Mouse (Mus musculus) hindbrain, postnatal 0 days (tissue): ENCODE results near the gene Map4. TPM values are rescaled to one million over a fixed set of nuclear protein-coding genes. Genes with fewer than 3 reads are reported as not detected.

ENCODE experiments used
- ATAC-seq: fragments of 200-750 bp; cut with Nextera tagmentation; 2 replicates; pipeline ENCODE4 v1.8.0; 2017; ENCODE audit warnings: mild to moderate bottlenecking, moderate TSS enrichment, moderate library complexity
- DNase-seq: peaks from one replicate; pipeline ENCODE4 v3.0.0-alpha.2; 2015; ENCODE audit warnings: low spot score
- H3K27ac ChIP-seq: fragments of 300-500 bp; sonication (generic); 2 replicates; pipeline ENCODE4 v1.5.1; 2014; ENCODE audit warnings: mild to moderate bottlenecking
- H3K27me3 ChIP-seq: fragments of 300-500 bp; sonication (generic); 2 replicates; pipeline ENCODE4 v1.6.1; 2014; ENCODE audit warnings: low read length, mixed read lengths; ENCODE audit not compliant: insufficient read depth
- H3K36me3 ChIP-seq: fragments of 300-500 bp; sonication (generic); 2 replicates; pipeline ENCODE4 v1.6.1; 2014; ENCODE audit warnings: low read length, mixed read lengths; ENCODE audit not compliant: insufficient read depth
- H3K4me1 ChIP-seq: fragments of 300-500 bp; sonication (generic); 2 replicates; pipeline ENCODE4 v1.6.1; 2014; ENCODE audit warnings: antibody characterized with exemption, low read length, mixed read lengths; ENCODE audit not compliant: insufficient read depth
- H3K4me2 ChIP-seq: fragments of 300-500 bp; sonication (generic); 2 replicates; pipeline ENCODE4 v1.6.1; 2014; ENCODE audit warnings: low read depth, mild to moderate bottlenecking, low read length, moderate library complexity, mixed read lengths
- H3K4me3 ChIP-seq: fragments of 300-500 bp; sonication (generic); 2 replicates; pipeline ENCODE4 v1.5.1; 2014; ENCODE audit warnings: low read length
- H3K9ac ChIP-seq: fragments of 300-500 bp; sonication (generic); replicated peaks from 2 replicates; pipeline ENCODE4 v1.6.1; 2014; ENCODE audit warnings: mild to moderate bottlenecking, low read length, moderate library complexity, mixed read lengths
- H3K9me3 ChIP-seq: fragments of 300-500 bp; sonication (generic); 2 replicates; pipeline ENCODE4 v1.6.1; 2016; ENCODE audit warnings: low read length, mixed read lengths
- CTCF ChIP-seq: IDR thresholded peaks from 2 replicates; pipeline ENCODE4 v1.5.1; 2016; ENCODE audit warnings: antibody characterized with exemption, control low read depth, low read depth
- whole genome bisulfite sequencing: fragments of 180-500 bp; shearing (Covaris S2); extraction: QIAGEN DNeasy Blood & Tissue Kit; methylation state at CpG from one replicate; pipeline ENCODE4 v1.1.7; 2014; 5-methylcytosine and 5-hydroxymethylcytosine counted together
- polyA plus RNA-seq: library from polyadenylated mRNA; unstranded; fragments of >200 nt; fragmentation: Nextera tagmentation; extraction: Ambion mirVana; gene quantifications from 2 replicates; pipeline ENCODE4 v1.2.1, GENCODE M21; 2015
- total RNA-seq: library from RNA; depleted of rRNA; stranded (reverse); fragments of >200 nt; gene quantifications from 2 replicates; pipeline ENCODE4 v1.2.3, GENCODE M21; 2014; rRNA removed

Gene Map4
- total RNA-seq, result 247 and 254 TPM in 2 replicates
- 196 and 207 TPM in 2 replicates for polyA plus RNA-seq

- Histone ChIP-seq H3K4me3 (peak within 1 kb of the TSS; percentile 78), H3K9me3 (no peaks in the 10 kb centered on the region), H3K4me1 (peaks cover 5% of the 10 kb centered on the region; the same call in 1 of the 2 replicates), H3K4me2 (peak within 1 kb of the TSS; percentile 61), H3K9ac (peak within 1 kb of the TSS; percentile 78), H3K27ac (peak within 1 kb of the TSS; percentile 92), H3K36me3 (no peaks in the 10 kb centered on the region), H3K27me3 (no peaks in the 10 kb centered on the region)
- TF ChIP-seq CTCF, result peak; percentile 32
- DNase-seq, result peak; percentile 98
- peak; percentile 99 for ATAC-seq
- under 1% methylated on average over 79 of the region's 94 CpGs for WGBS
Measured at GRCm38 (mm10) chr9:109931257-109932171, at the start of gene Map4. Map4 (plus strand) TSS chr9:109931460.

- H3K4me2 ChIP-seq, result no peak overlapping the region
- 90% methylated on average over 4 of the region's 4 CpGs for WGBS
- no peak for TF ChIP-seq CTCF
- no peak overlapping the region for H3K4me3 ChIP-seq
- no peaks in the 10 kb centered on the region for H3K4me1 ChIP-seq
- peaks cover 87% of the 10 kb centered on the region for H3K36me3 ChIP-seq
- H3K27me3 ChIP-seq, result no peaks in the 10 kb centered on the region
- no peak overlapping the region for H3K27ac ChIP-seq
- H3K9ac ChIP-seq, result no peak overlapping the region
- no peaks in the 10 kb centered on the region for H3K9me3 ChIP-seq
- DNase-seq (no peak), ATAC-seq (no peak)
Measured at GRCm38 (mm10) chr9:109886259-109886658, 45.0 kb upstream of the Map4 start.

- ATAC-seq, result no peak
- WGBS, result 91% methylated on average over 5 of the region's 5 CpGs
- H3K4me2 ChIP-seq, result no peak overlapping the region
Measured at GRCm38 (mm10) chr9:109887321-109887720, 43.9 kb upstream of the Map4 start.

GRCm38 (mm10) chr9:109891501-109891900 lies 39.8 kb upstream of the Map4 start:
- Histone ChIP-seq H3K27me3 (no peaks in the 10 kb centered on the region), H3K36me3 (peaks cover 56% of the 10 kb centered on the region), H3K4me2 (no peak overlapping the region), H3K9me3 (no peaks in the 10 kb centered on the region), H3K4me1 (no peaks in the 10 kb centered on the region), H3K9ac (no peak overlapping the region), H3K4me3 (no peak overlapping the region), H3K27ac (no peak overlapping the region)
- no peak for TF ChIP-seq CTCF
- ATAC-seq (no peak), DNase-seq (no peak)
- WGBS, result 88% methylated on average over 8 of the region's 8 CpGs

More at GRCm38 (mm10) chr9:109887321-109887720, 43.9 kb upstream of the Map4 start:
- no peak for TF ChIP-seq CTCF
- H3K4me3 ChIP-seq, result no peak overlapping the region
- H3K9me3 ChIP-seq, result no peaks in the 10 kb centered on the region
- H3K4me1 ChIP-seq, result no peaks in the 10 kb centered on the region
- H3K36me3 ChIP-seq, result peaks cover 92% of the 10 kb centered on the region
- no peaks in the 10 kb centered on the region for H3K27me3 ChIP-seq
- no peak for DNase-seq
- H3K9ac ChIP-seq, result no peak overlapping the region
- H3K27ac ChIP-seq, result no peak overlapping the region

- H3K9ac ChIP-seq, result no peak overlapping the region
- WGBS, result 70% methylated on average over 5 of the region's 5 CpGs
- no peaks in the 10 kb centered on the region for H3K27me3 ChIP-seq
- peaks cover 44% of the 10 kb centered on the region for H3K36me3 ChIP-seq
- no peak overlapping the region for H3K4me3 ChIP-seq
- ATAC-seq (peak; percentile 41), DNase-seq (peak; percentile 91)
- H3K9me3 ChIP-seq, result no peaks in the 10 kb centered on the region
- peak; percentile 86 for TF ChIP-seq CTCF
- no peak overlapping the region for H3K27ac ChIP-seq
- H3K4me1 ChIP-seq, result no peaks in the 10 kb centered on the region
- H3K4me2 ChIP-seq, result no peak overlapping the region
Measured at GRCm38 (mm10) chr9:109892651-109893250, 38.5 kb upstream of the Map4 start.

GRCm38 (mm10) chr9:109894413-109895090 lies 36.7 kb upstream of the Map4 start:
- no peaks in the 10 kb centered on the region for H3K9me3 ChIP-seq
- H3K36me3 ChIP-seq, result peaks cover 29% of the 10 kb centered on the region
- no peaks in the 10 kb centered on the region for H3K27me3 ChIP-seq
- no peak overlapping the region for H3K9ac ChIP-seq
- H3K4me3 ChIP-seq, result no peak overlapping the region
- WGBS, result 24% methylated on average over 6 of the region's 6 CpGs
- peak; percentile 89 for ATAC-seq
- DNase-seq, result peak; percentile 91
- peak; percentile 92 for TF ChIP-seq CTCF
- H3K4me1 ChIP-seq, result no peaks in the 10 kb centered on the region
- no peak overlapping the region for H3K4me2 ChIP-seq
- 0 out of 2 replicates have a peak overlapping the region, but pooled peaks have one; percentile 45 for H3K27ac ChIP-seq
